Mouse (Mus musculus) intestine, embryonic 16.5 days (tissue): Measurements from ENCODE around the gene Noxa1. TPM values are rescaled to one million over a fixed set of nuclear protein-coding genes. Genes with fewer than 3 reads are reported as not detected.

Source experiments
- ATAC-seq: fragments of 200-750 bp; cut with Nextera tagmentation; 2 replicates; pipeline ENCODE4 v1.8.0; 2017; ENCODE audit warnings: moderate TSS enrichment, moderate library complexity
- H3K27ac ChIP-seq: fragments of 300-500 bp; sonication (generic); 2 replicates; pipeline ENCODE4 v1.5.1; 2014; ENCODE audit warnings: mild to moderate bottlenecking, low read length
- H3K27me3 ChIP-seq: fragments of 300-500 bp; sonication (generic); replicated peaks from 2 replicates; pipeline ENCODE4 v1.6.1; 2014; ENCODE audit warnings: low read length, control low read depth, mixed read lengths; ENCODE audit not compliant: control insufficient read depth, insufficient read depth
- H3K36me3 ChIP-seq: fragments of 300-500 bp; sonication (generic); 2 replicates; pipeline ENCODE4 v1.6.1; 2014; ENCODE audit warnings: low read length, control low read depth; ENCODE audit not compliant: control insufficient read depth, insufficient read depth
- H3K4me1 ChIP-seq: fragments of 300-500 bp; sonication (generic); 2 replicates; pipeline ENCODE4 v1.6.1; 2014; ENCODE audit warnings: low read length, control low read depth, mixed read lengths; ENCODE audit not compliant: control insufficient read depth, insufficient read depth
- H3K4me2 ChIP-seq: fragments of 300-500 bp; sonication (generic); 2 replicates; pipeline ENCODE4 v1.6.1; 2014; ENCODE audit warnings: low read depth, low read length, control low read depth
- H3K4me3 ChIP-seq: fragments of 300-500 bp; sonication (generic); 2 replicates; pipeline ENCODE4 v1.5.1; 2014; ENCODE audit warnings: mild to moderate bottlenecking, low read length
- H3K9ac ChIP-seq: fragments of 300-500 bp; sonication (generic); 2 replicates; pipeline ENCODE4 v1.6.1; 2014; ENCODE audit warnings: low read depth, low read length
- H3K9me3 ChIP-seq: fragments of 300-500 bp; sonication (generic); 2 replicates; pipeline ENCODE4 v1.6.1; 2016; ENCODE audit warnings: low read length, control low read depth; ENCODE audit not compliant: control insufficient read depth
- WGBS: fragments of 180-500 bp; shearing (Covaris S2); extraction: QIAGEN DNeasy Blood & Tissue Kit; methylation state at CpG from one replicate; pipeline ENCODE4 v1.1.7; 2014; 5-methylcytosine and 5-hydroxymethylcytosine counted together
- microRNA-seq: library from miRNA; unstranded; fragments of <30 nt; microRNA quantifications from one replicate; pipeline ENCODE4, GENCODE M21; 2016
- polyA plus RNA-seq: library from polyadenylated mRNA; unstranded; fragments of >200 nt; fragmentation: Nextera tagmentation; extraction: Ambion mirVana; gene quantifications from 2 replicates; pipeline ENCODE4 v1.2.1, GENCODE M21; 2015

Gene Noxa1
- polyA plus RNA-seq, 1 experiment from 2014 or later = 6.5 TPM

GRCm38 (mm10) chr2:25055409-25056155 lies 39.4 kb downstream of the Noxa1 start:
- 88% methylated on average over 21 of the region's 21 CpGs for WGBS
- H3K27me3 ChIP-seq = no peaks in the 10 kb centered on the region
- H3K36me3 ChIP-seq = no peaks in the 10 kb centered on the region
- H3K9me3 ChIP-seq = no peaks in the 10 kb centered on the region
- peak overlapping the region; percentile 83 for H3K4me2 ChIP-seq
- ATAC-seq = no peak
- no peak overlapping the region for H3K4me3 ChIP-seq
- H3K9ac ChIP-seq = peak overlapping the region; percentile 91; the same call in 1 of the 2 replicates
- peaks cover 10% of the 10 kb centered on the region for H3K4me1 ChIP-seq
- H3K27ac ChIP-seq = no peak overlapping the region

- no peaks in the 10 kb centered on the region for H3K27me3 ChIP-seq
- peak overlapping the region; percentile 91 for H3K9ac ChIP-seq
- peak overlapping the region; percentile 92 for H3K4me3 ChIP-seq
- no peaks in the 10 kb centered on the region for H3K9me3 ChIP-seq
- H3K36me3 ChIP-seq = no peaks in the 10 kb centered on the region
- 57% methylated on average over 2 of the region's 2 CpGs for WGBS
- H3K4me1 ChIP-seq = peaks cover 10% of the 10 kb centered on the region
- no peak overlapping the region for H3K27ac ChIP-seq
- peak overlapping the region; percentile 83 for H3K4me2 ChIP-seq
- ATAC-seq = 0 out of 2 replicates have a peak, but pooled peaks have one; percentile 19
These were observed 39.9 kb downstream of the Noxa1 start for GRCm38 (mm10) chr2:25055068-25055405.

GRCm38 (mm10) chr2:25054221-25055067 lies 40.5 kb downstream of the Noxa1 start, which contains the start of gene Nsmf:
TSS of gene Nsmf (plus strand) at chr2:25054355.
- Histone ChIP-seq H3K4me2 (peak within 1 kb of the TSS; percentile 83), H3K4me1 (peaks cover 10% of the 10 kb centered on the region), H3K9me3 (no peaks in the 10 kb centered on the region), H3K9ac (peak within 1 kb of the TSS; percentile 91), H3K27ac (0 out of 2 replicates have a peak within 1 kb of the TSS, but pooled peaks have one; percentile 28), H3K27me3 (no peaks in the 10 kb centered on the region), H3K4me3 (peak within 1 kb of the TSS; percentile 92), H3K36me3 (no peaks in the 10 kb centered on the region)
- 6% methylated on average over 47 of the region's 47 CpGs for WGBS
- ATAC-seq = peak; percentile 94

- Histone ChIP-seq H3K9me3 (no peaks in the 10 kb centered on the region), H3K27me3 (no peaks in the 10 kb centered on the region), H3K36me3 (no peaks in the 10 kb centered on the region), H3K4me2 (no peak overlapping the region), H3K27ac (no peak overlapping the region), H3K9ac (no peak overlapping the region), H3K4me1 (peaks cover 10% of the 10 kb centered on the region), H3K4me3 (no peak overlapping the region)
- no peak for ATAC-seq
- 90% methylated on average over 6 of the region's 6 CpGs for WGBS
These were observed 41.8 kb downstream of the Noxa1 start for GRCm38 (mm10) chr2:25053101-25053500.

GRCm38 (mm10) chr2:25051450-25051849 lies 43.5 kb downstream of the Noxa1 start:
- Histone ChIP-seq H3K4me2 (no peak overlapping the region), H3K27ac (no peak overlapping the region), H3K36me3 (no peaks in the 10 kb centered on the region), H3K27me3 (no peaks in the 10 kb centered on the region), H3K9me3 (no peaks in the 10 kb centered on the region), H3K4me1 (peaks cover 10% of the 10 kb centered on the region), H3K4me3 (no peak overlapping the region), H3K9ac (no peak overlapping the region)
- 86% methylated on average over 8 of the region's 8 CpGs for WGBS
- no peak for ATAC-seq

GRCm38 (mm10) chr2:25050921-25051320 lies 44.0 kb downstream of the Noxa1 start:
- no peak overlapping the region for H3K4me3 ChIP-seq
- ATAC-seq = no peak
- 84% methylated on average over 7 of the region's 7 CpGs for WGBS
- H3K27me3 ChIP-seq = no peaks in the 10 kb centered on the region
- H3K9me3 ChIP-seq = no peaks in the 10 kb centered on the region
- H3K27ac ChIP-seq = no peak overlapping the region
- H3K36me3 ChIP-seq = no peaks in the 10 kb centered on the region
- H3K4me1 ChIP-seq = peaks cover 10% of the 10 kb centered on the region
- H3K9ac ChIP-seq = no peak overlapping the region
- no peak overlapping the region for H3K4me2 ChIP-seq

GRCm38 (mm10) chr2:25040089-25040488 lies 54.9 kb downstream of the Noxa1 start:
- Histone ChIP-seq H3K4me1 (no peaks in the 10 kb centered on the region), H3K4me2 (no peak overlapping the region), H3K4me3 (no peak overlapping the region), H3K9me3 (no peaks in the 10 kb centered on the region), H3K27ac (no peak overlapping the region), H3K9ac (no peak overlapping the region), H3K27me3 (no peaks in the 10 kb centered on the region), H3K36me3 (no peaks in the 10 kb centered on the region)
- no peak for ATAC-seq
- WGBS = 78% methylated on average over 5 of the region's 5 CpGs

Small RNA genes lying within 50 kb of the gene (microRNA-seq; reads per million reads assigned to microRNA genes)
- gene Gm24328 (not detected), gene Mir7664 (not detected)

Other genes with a start within 250 kb of the Noxa1 start
- gene Ehmt1, start 175.5 kb downstream of the Noxa1 start, polyA plus RNA-seq = 51.7 and 56.0 TPM in 2 replicates
- 99.4 and 102 TPM in 2 replicates for gene Arrdc1, start 159.9 kb downstream of the Noxa1 start, polyA plus RNA-seq
- 1.9 and 2.1 TPM in 2 replicates for gene Zmynd19, start 145.4 kb downstream of the Noxa1 start, polyA plus RNA-seq
- 16.9 and 20.6 TPM in 2 replicates for gene Dph7, start 132.7 kb downstream of the Noxa1 start, polyA plus RNA-seq
- gene Mrpl41, start 120.1 kb downstream of the Noxa1 start, polyA plus RNA-seq = 139 and 143 TPM in 2 replicates
- 9.2 and 13.4 TPM in 2 replicates for gene Pnpla7, start 119.1 kb downstream of the Noxa1 start, polyA plus RNA-seq
- 39.1 and 45.5 TPM in 2 replicates for gene Nsmf, start 40.8 kb downstream of the Noxa1 start, polyA plus RNA-seq
- 14.3 and 16.7 TPM in 2 replicates for gene Entpd8, start 14.8 kb downstream of the Noxa1 start, polyA plus RNA-seq
- 11.0 and 14.4 TPM in 2 replicates for gene Nrarp, start 85.6 kb upstream of the Noxa1 start, polyA plus RNA-seq
- gene Tor4a, start 101.7 kb upstream of the Noxa1 start, polyA plus RNA-seq = 23.0 and 23.4 TPM in 2 replicates
- 99.9 and 102 TPM in 2 replicates for gene Nelfb, start 116.3 kb upstream of the Noxa1 start, polyA plus RNA-seq
- not detected in 2 replicates for gene Stpg3, start 119.5 kb upstream of the Noxa1 start, polyA plus RNA-seq
- 0.12 and 0.62 TPM in 2 replicates for gene Fam166a, start 123.6 kb upstream of the Noxa1 start, polyA plus RNA-seq
- 635 and 699 TPM in 2 replicates for gene Tubb4b, start 129.6 kb upstream of the Noxa1 start, polyA plus RNA-seq
- gene Slc34a3, start 139.2 kb upstream of the Noxa1 start, polyA plus RNA-seq = 11.3 and 17.7 TPM in 2 replicates
- 0.37 and 0.54 TPM in 2 replicates for gene Rnf224, start 141.6 kb upstream of the Noxa1 start, polyA plus RNA-seq
- 25.6 and 36.4 TPM in 2 replicates for gene Rnf208, start 147.1 kb upstream of the Noxa1 start, polyA plus RNA-seq
- 3.3 and 6.4 TPM in 2 replicates for gene Cysrt1, start 147.3 kb upstream of the Noxa1 start, polyA plus RNA-seq
- 7.3 and 9.3 TPM in 2 replicates for gene AL732309.1, start 151.7 kb upstream of the Noxa1 start, polyA plus RNA-seq
- gene Tmem203, start 160.3 kb upstream of the Noxa1 start, polyA plus RNA-seq = 22.3 and 23.1 TPM in 2 replicates
- gene Tprn, start 167.5 kb upstream of the Noxa1 start, polyA plus RNA-seq = 31.7 and 38.6 TPM in 2 replicates
- gene Ssna1, start 177.3 kb upstream of the Noxa1 start, polyA plus RNA-seq = 176 and 200 TPM in 2 replicates
- gene Anapc2, start 177.3 kb upstream of the Noxa1 start, polyA plus RNA-seq = 91.4 and 97.3 TPM in 2 replicates
- gene Tmem210, start 193.0 kb upstream of the Noxa1 start, polyA plus RNA-seq = not detected in 2 replicates
- gene Lrrc26, start 194.8 kb upstream of the Noxa1 start, polyA plus RNA-seq = 1.9 and 2.5 TPM in 2 replicates
- 1.7 and 2.1 TPM in 2 replicates for gene Grin1, start 224.0 kb upstream of the Noxa1 start, polyA plus RNA-seq
- 36.7 and 43.2 TPM in 2 replicates for gene Man1b1, start 237.2 kb upstream of the Noxa1 start, polyA plus RNA-seq